Mouse (Mus musculus) CH12.LX (cell line): ENCODE data around the gene Fosl2. TPM values are rescaled to one million over a fixed set of nuclear protein-coding genes. Genes with fewer than 3 reads are reported as not detected.
A peak's percentile ranks its signal among the peaks of the same experiment; 100 is the strongest.

Experiments
- DNase-seq: peaks from one replicate; pipeline ENCODE4 v3.0.0-alpha.2; 2013; ENCODE audit errors: extremely low read depth
- H3K27ac ChIP-seq: 2 replicates; pipeline ENCODE4 v1.5.1; 2012; ENCODE audit warnings: low read depth, mild to moderate bottlenecking, control low read depth, moderate library complexity; ENCODE audit not compliant: insufficient read depth
- H3K27me3 ChIP-seq: replicated peaks from 2 replicates; pipeline ENCODE3; 2012; ENCODE audit warnings: inconsistent platforms
- H3K36me3 ChIP-seq, 2 experiments: replicated peaks in 1 of 2; 2 replicates each; pipeline versions ENCODE3 to v1.6.1; 2012; ENCODE audit warnings: inconsistent platforms in 1 of 2, low read length in 1 of 2, mild to moderate bottlenecking in 1 of 2, mixed read lengths in 1 of 2, moderate library complexity in 1 of 2; ENCODE audit not compliant: control insufficient read depth in 1 of 2, insufficient read depth in 1 of 2
- H3K4me1 ChIP-seq, 2 experiments: 2 replicates each; pipeline ENCODE4 v1.6.1; 2012; ENCODE audit warnings: inconsistent platforms in 1 of 2, moderate library complexity in 1 of 2; ENCODE audit not compliant: insufficient read depth in 2 of 2, control insufficient read depth in 1 of 2
- H3K4me2 ChIP-seq: 2 replicates; pipeline ENCODE4 v1.6.1; 2012; ENCODE audit warnings: low read depth, mild to moderate bottlenecking, control low read depth; ENCODE audit not compliant: poor library complexity, insufficient read depth, severe bottlenecking
- H3K4me3 ChIP-seq, 3 experiments: fragments of 150-350 bp in 1 of 3; sonication (generic) in 1 of 3; replicated peaks in 1 of 3; 2 replicates each; pipeline versions ENCODE3 to v1.5.1; 2011 to 2012; ENCODE audit warnings: low read depth in 2 of 3, low read length in 2 of 3, mild to moderate bottlenecking in 2 of 3, moderate library complexity in 2 of 3, control low read depth in 1 of 3, improper control_type of control experiment in 1 of 3, inconsistent platforms in 1 of 3, mixed read lengths in 1 of 3; ENCODE audit not compliant: poor library complexity in 1 of 3
- H3K79me2 ChIP-seq: replicated peaks from 2 replicates; pipeline ENCODE4 v1.6.1; 2012; ENCODE audit warnings: mild to moderate bottlenecking, moderate library complexity; ENCODE audit not compliant: control insufficient read depth, poor library complexity, insufficient read depth, severe bottlenecking; ENCODE audit errors: extremely low read depth
- H3K9ac ChIP-seq: 2 replicates; pipeline ENCODE4 v1.6.1; 2012; ENCODE audit warnings: low read depth, mild to moderate bottlenecking, control low read depth, moderate library complexity; ENCODE audit not compliant: insufficient read depth
- H3K9me3 ChIP-seq: replicated peaks from 2 replicates; pipeline ENCODE3; 2012; ENCODE audit warnings: low read length, inconsistent platforms, mixed read lengths
- CHD1 ChIP-seq: IDR thresholded peaks from 2 replicates; pipeline ENCODE4 v1.6.1; 2012; ENCODE audit warnings: low read depth, low read length, improper control_type of control experiment, inconsistent platforms
- CHD2 ChIP-seq: IDR thresholded peaks from 2 replicates; pipeline ENCODE4 v1.6.1; 2011; ENCODE audit warnings: low read length, improper control_type of control experiment
- CTCF ChIP-seq, 2 experiments: IDR thresholded peaks in 1 of 2; conservative IDR thresholded peaks in 1 of 2; 2 replicates each; pipeline ENCODE4 v1.5.1; 2011 to 2012; ENCODE audit warnings: low read depth in 2 of 2, low read length in 2 of 2, improper control_type of control experiment in 1 of 2, inconsistent platforms in 1 of 2, mild to moderate bottlenecking in 1 of 2, moderate library complexity in 1 of 2
- E2F4 ChIP-seq: IDR thresholded peaks from 2 replicates; pipeline ENCODE4 v1.6.1; 2011; ENCODE audit warnings: low read depth, low read length, improper control_type of control experiment; ENCODE audit not compliant: insufficient replicate concordance
- ELF1 ChIP-seq: IDR thresholded peaks from 2 replicates; pipeline ENCODE4 v1.6.1; 2014; ENCODE audit warnings: low read depth, mild to moderate bottlenecking, inconsistent platforms, low read length, improper control_type of control experiment
- GABPA ChIP-seq: IDR thresholded peaks from 2 replicates; pipeline ENCODE4 v1.6.1; 2012; ENCODE audit warnings: low read depth, low read length, improper control_type of control experiment, inconsistent platforms; ENCODE audit not compliant: insufficient replicate concordance
- HCFC1 ChIP-seq: IDR thresholded peaks from 2 replicates; pipeline ENCODE4 v1.6.1; 2012; ENCODE audit warnings: low read depth, mild to moderate bottlenecking, inconsistent platforms, low read length, improper control_type of control experiment
- IRF4 ChIP-seq: IDR thresholded peaks from 2 replicates; pipeline ENCODE4 v1.6.1; 2014; ENCODE audit warnings: low read depth, mild to moderate bottlenecking, inconsistent platforms, low read length, improper control_type of control experiment
- JUN ChIP-seq: IDR thresholded peaks from 2 replicates; pipeline ENCODE4 v1.6.1; 2011; ENCODE audit warnings: low read depth, mild to moderate bottlenecking, low read length, improper control_type of control experiment, moderate library complexity; ENCODE audit not compliant: insufficient read depth
- JUND ChIP-seq: conservative IDR thresholded peaks from 2 replicates; pipeline ENCODE4 v1.6.1; 2011; ENCODE audit warnings: low read depth, low read length, improper control_type of control experiment
- MAFK ChIP-seq: IDR thresholded peaks from 2 replicates; pipeline ENCODE4 v1.6.1; 2011; ENCODE audit warnings: low read length, improper control_type of control experiment; ENCODE audit not compliant: insufficient replicate concordance
- MAX ChIP-seq: IDR thresholded peaks from 2 replicates; pipeline ENCODE4 v1.6.1; 2011; ENCODE audit warnings: low read length, improper control_type of control experiment
- MXI1 ChIP-seq: IDR thresholded peaks from 2 replicates; pipeline ENCODE4 v1.6.1; 2011; ENCODE audit warnings: mild to moderate bottlenecking, low read depth, low read length, improper control_type of control experiment
- MYC ChIP-seq: IDR thresholded peaks from 2 replicates; pipeline ENCODE4 v1.6.1; 2011; ENCODE audit warnings: low read depth, mild to moderate bottlenecking, improper control_type of control experiment, low read length
- NELFE ChIP-seq: IDR thresholded peaks from 2 replicates; pipeline ENCODE4 v1.6.1; 2011; ENCODE audit warnings: low read depth, low read length, improper control_type of control experiment
- NRF1 ChIP-seq: IDR thresholded peaks from 2 replicates; pipeline ENCODE4 v1.6.1; 2014; ENCODE audit warnings: low read depth, mild to moderate bottlenecking, inconsistent platforms, low read length, improper control_type of control experiment, moderate library complexity
- PAX5 ChIP-seq: IDR thresholded peaks from 2 replicates; pipeline ENCODE4 v1.6.1; 2012; ENCODE audit warnings: low read length, inconsistent platforms, mixed read lengths
- RAD21 ChIP-seq: IDR thresholded peaks from 2 replicates; pipeline ENCODE4 v1.6.1; 2011; ENCODE audit warnings: low read depth, mild to moderate bottlenecking, low read length, improper control_type of control experiment, moderate library complexity
- SIN3A ChIP-seq: IDR thresholded peaks from 2 replicates; pipeline ENCODE4 v1.6.1; 2012; ENCODE audit warnings: low read length, improper control_type of control experiment, inconsistent platforms
- SMC3 ChIP-seq: IDR thresholded peaks from 2 replicates; pipeline ENCODE4 v1.6.1; 2011; ENCODE audit warnings: low read depth, low read length, improper control_type of control experiment
- TCF12 ChIP-seq: IDR thresholded peaks from 2 replicates; pipeline ENCODE4 v1.6.1; 2014; ENCODE audit warnings: low read depth, mild to moderate bottlenecking, inconsistent platforms, low read length, improper control_type of control experiment
- ZC3H11A ChIP-seq: IDR thresholded peaks from 2 replicates; pipeline ENCODE4 v1.6.1; 2012; ENCODE audit warnings: low read depth, mild to moderate bottlenecking, inconsistent platforms, low read length, improper control_type of control experiment
- ZKSCAN1 ChIP-seq: IDR thresholded peaks from 2 replicates; pipeline ENCODE4 v1.6.1; 2012; ENCODE audit warnings: low read depth, inconsistent platforms, low read length, improper control_type of control experiment, borderline replicate concordance
- ZNF384 ChIP-seq: IDR thresholded peaks from 2 replicates; pipeline ENCODE4 v1.6.1; 2012; ENCODE audit warnings: low read depth, low read length, improper control_type of control experiment, inconsistent platforms
- dilution Hi-C: fragments of 300-500 bp; cut with MboI; formaldehyde crosslinking; loops from 2 replicates; pipeline ENCODE4 v1.14.3; 2020; ENCODE audit warnings: low sequenced_read_pairs; ENCODE audit not compliant: extremely low pct_unique_long_range_greater_than_20kb, extremely low pct_ligation_motif_present
- in situ Hi-C: fragments of 300-500 bp; cut with MboI; formaldehyde crosslinking; loops from 3 replicates; pipeline ENCODE4 v1.14.3; 2019; ENCODE audit warnings: low sequenced_read_pairs, low pct_ligation_motif_present, low pct_unique_long_range_greater_than_20kb, mixed read lengths
- polyA plus RNA-seq: library from polyadenylated mRNA; unstranded; fragments of >175 nt; gene quantifications from 2 replicates; pipeline ENCODE4 v1.2.1, GENCODE M21; 2012; ENCODE audit warnings: low read depth; ENCODE audit not compliant: insufficient read length
- total RNA-seq, 2 experiments: library from RNA; depleted of rRNA; stranded (reverse); fragments of 300-350 nt in 1 of 2; fragments of >200 nt in 1 of 2; gene quantifications; 2 replicates each; pipeline ENCODE4 v1.2.3; 2012 to 2014

The Fosl2 gene
- total and polyA plus RNA-seq, 3 experiments = 0.23 to 0.91 (median 0.59) TPM

- dilution Hi-C loops = no loop called here
- TF ChIP-seq NRF1 (no peak), ZNF384 (peak; percentile 71)
- Histone ChIP-seq H3K27ac (no peak overlapping the region), H3K36me3 (no peaks in the 10 kb centered on the region), H3K27me3 (no peaks in the 10 kb centered on the region), H3K4me2 (no peak overlapping the region), H3K4me1 (peaks cover 6 to 40% of the 10 kb centered on the region in 2 experiments), H3K9ac (no peak overlapping the region), H3K79me2 (no peaks in the 10 kb centered on the region), H3K4me3 (no peak overlapping the region), H3K9me3 (no peaks in the 10 kb centered on the region)
- DNase-seq = no peak
- in situ Hi-C loops = loop anchor here (10.0 kb wide), 2 partner anchors 599 to 629 kb away; partner anchors contain the start of gene Mrpl33
Measured at GRCm38 (mm10) chr5:32194236-32194635, 58.6 kb downstream of the Fosl2 start.

DNA sequence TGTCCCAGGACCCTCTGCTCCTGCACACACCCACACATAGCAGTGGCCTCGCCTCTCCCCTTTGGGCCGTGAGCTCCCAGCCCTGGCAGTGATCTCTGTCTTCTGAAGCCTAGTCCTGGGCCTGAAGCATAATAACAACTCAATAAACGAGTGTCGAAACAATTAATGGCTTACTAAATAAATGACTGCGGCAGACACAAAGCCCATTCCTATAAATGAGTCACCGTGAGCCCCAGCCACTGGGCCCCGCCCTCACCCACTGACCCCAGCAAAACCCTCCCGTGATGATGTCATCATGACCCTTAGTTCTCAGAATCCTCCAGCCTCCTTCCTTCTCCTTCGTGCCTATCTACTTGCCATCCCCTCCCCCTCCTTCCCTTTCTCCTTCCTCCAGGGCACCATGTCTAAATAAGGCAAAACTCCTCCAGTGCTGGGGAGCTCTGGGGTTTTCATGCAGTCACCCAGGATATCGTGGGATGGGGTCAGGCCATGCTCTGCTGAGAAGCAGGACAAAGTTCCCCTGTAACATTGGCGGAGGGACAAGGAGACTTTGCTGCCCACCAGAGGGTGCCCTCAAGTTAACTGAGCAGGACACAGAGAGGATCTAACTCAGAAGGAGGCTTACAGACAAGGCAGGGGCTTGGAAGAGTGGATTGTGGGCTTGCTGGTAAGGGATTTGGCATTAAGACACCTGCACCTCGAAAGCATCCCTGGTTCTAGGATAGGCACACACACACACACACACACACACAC lies 60.4 kb downstream of the Fosl2 start:
- no peak for TF ChIP-seq MXI1
- no peak for TF ChIP-seq ZC3H11A
- no peak for TF ChIP-seq JUND
- no peak for TF ChIP-seq CTCF (conservative IDR thresholded peaks at IDR 0.05 in 1 of 2, IDR thresholded peaks at IDR 0.05 in 1 of 2; ENCODE audit: low read depth in 2 of 2, low read length in 2 of 2)
- no peak for TF ChIP-seq ELF1
- TF ChIP-seq CHD1 = no peak
- no peak for TF ChIP-seq TCF12
- no peak for DNase-seq
- H3K4me2 ChIP-seq = no peak overlapping the region

DNA sequence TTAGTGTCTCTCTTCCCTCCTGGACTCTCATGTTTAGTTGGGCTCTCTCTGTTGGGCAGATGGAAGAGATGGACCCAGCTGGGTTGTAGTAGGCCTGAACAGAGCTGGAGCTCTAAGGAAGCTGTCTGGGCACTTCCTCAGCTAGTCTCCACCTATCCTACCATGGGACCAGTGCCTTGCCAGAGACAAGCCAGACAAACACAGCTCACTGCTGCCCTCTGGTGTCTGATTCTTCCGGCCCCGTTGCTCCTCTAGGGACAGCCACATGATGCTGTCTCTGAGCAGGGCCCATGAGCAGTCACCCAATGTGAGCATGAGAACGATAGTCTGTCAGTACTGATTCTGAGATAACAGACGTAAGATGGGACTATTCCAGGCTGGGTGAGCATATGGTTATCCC lies 62.1 kb downstream of the Fosl2 start:
- in situ Hi-C loops = loop anchor here (10.0 kb wide), 2 partner anchors 603 to 633 kb away; partner anchors contain the start of gene Mrpl33
- no peaks in the 10 kb centered on the region for H3K79me2 ChIP-seq
- peaks cover 4 to 38% of the 10 kb centered on the region in 2 experiments; a peak in 2 of 4 replicates for H3K4me1 ChIP-seq
- dilution Hi-C loops = no loop called here
- H3K9ac ChIP-seq = no peak overlapping the region
- peak; percentile 97 for DNase-seq
- H3K4me2 ChIP-seq = no peak overlapping the region
- no peak overlapping the region for H3K4me3 ChIP-seq
- no peaks in the 10 kb centered on the region for H3K36me3 ChIP-seq
- H3K27me3 ChIP-seq = no peaks in the 10 kb centered on the region
- H3K27ac ChIP-seq = no peak overlapping the region
- no peaks in the 10 kb centered on the region for H3K9me3 ChIP-seq
- TF ChIP-seq ZKSCAN1 (no peak), MAX (no peak), HCFC1 (no peak), CHD2 (no peak), E2F4 (no peak), MYC (0 out of 2 replicates have a peak, but pooled peaks have one; percentile 51), SMC3 (peak; percentile 90), MAFK (no peak), NELFE (no peak), PAX5 (no peak), ELF1 (no peak), CTCF (conservative IDR thresholded peaks at IDR 0.05 in 1 of 2, IDR thresholded peaks at IDR 0.05 in 1 of 2; ENCODE audit: low read depth in 2 of 2, low read length in 2 of 2) (peak; percentile 58 to 93), CHD1 (no peak), ZC3H11A (peak; percentile 64), JUN (no peak), SIN3A (no peak), RAD21 (peak; percentile 94), IRF4 (peak; percentile 21; the same call in 1 of the 2 replicates), GABPA (no peak)

More for the DNA sequence above, 60.4 kb downstream of the Fosl2 start:
- Histone ChIP-seq H3K27me3 (no peaks in the 10 kb centered on the region), H3K36me3 (no peaks in the 10 kb centered on the region), H3K79me2 (no peaks in the 10 kb centered on the region), H3K9me3 (no peaks in the 10 kb centered on the region), H3K4me1 (peaks cover 6 to 48% of the 10 kb centered on the region in 2 experiments), H3K27ac (no peak overlapping the region), H3K9ac (no peak overlapping the region), H3K4me3 (no peak overlapping the region)
- in situ Hi-C loops (loop anchor here (10.0 kb wide), 2 partner anchors 601 to 631 kb away; partner anchors contain the start of gene Mrpl33), dilution Hi-C loops (no loop called here)
